Mouse (Mus musculus): ENCODE results near the gene Trp53bp2. TPM values are rescaled to one million over a fixed set of nuclear protein-coding genes. Genes with fewer than 3 reads are reported as not detected.

Gene Trp53bp2
- total RNA-seq, 1 experiment from 2014 or later = 27.1 TPM

- ATAC-seq (replicated peaks; ENCODE audit: insufficient number of reproducible peaks, low FRiP score, low TSS enrichment, poor library complexity, severe bottlenecking) = no peak
Observed at GRCm38 (mm10) chr1:182511778-182512177, 102.8 kb downstream of the Trp53bp2 start.

Other genes with a start within 250 kb of the Trp53bp2 start
- gene Vmn1r1, start 244.7 kb upstream of the Trp53bp2 start, total RNA-seq (2017) = not detected in 3 replicates
- 126 to 162 TPM (median 142 TPM) in 3 replicates for gene Degs1, start 126.4 kb upstream of the Trp53bp2 start, total RNA-seq (2017)
- 35.3 to 43.4 TPM (median 37.8 TPM) in 3 replicates for gene Fbxo28, start 67.5 kb upstream of the Trp53bp2 start, total RNA-seq (2017)
- 167 to 244 TPM (median 240 TPM) in 3 replicates for gene Capn2, start 108.4 kb downstream of the Trp53bp2 start, total RNA-seq (2017)
- gene Capn8, start 155.8 kb downstream of the Trp53bp2 start, total RNA-seq (2017) = not detected in 3 replicates

Data from monocyte, adult 5-6 weeks (primary cell).